Mouse (Mus musculus) ES-E14 (cell line): ENCODE measurements at regions not wholly inside any gene's neighbourhood (a gene's known extent, or its start where the extent isn't known, plus 50 kb on each side); places are given as distances from the start of the nearest gene placed in this dataset.

Experiments
- DNase-seq: peaks from one replicate; pipeline ENCODE4 v3.0.0-alpha.2; 2013; ENCODE audit warnings: low read depth, low spot score
- H3K27ac ChIP-seq: 2 replicates; pipeline ENCODE4 v1.5.1; 2012; ENCODE audit warnings: low read depth, mild to moderate bottlenecking, low read length, moderate library complexity, mixed read lengths; ENCODE audit not compliant: poor library complexity, insufficient read depth, severe bottlenecking
- H3K36me3 ChIP-seq: 2 replicates; pipeline ENCODE4 v1.6.1; 2012; ENCODE audit warnings: mild to moderate bottlenecking, low read length, moderate library complexity, mixed read lengths; ENCODE audit not compliant: control insufficient read depth, poor library complexity, insufficient read depth, severe bottlenecking
- H3K4me1 ChIP-seq, 2 experiments: fragments of 150-350 bp in 1 of 2; sonication (generic) in 1 of 2; 2 replicates each; pipeline ENCODE4 v1.6.1; 2012; ENCODE audit warnings: low read length in 2 of 2, mild to moderate bottlenecking in 1 of 2, mixed read lengths in 1 of 2; ENCODE audit not compliant: control insufficient read depth in 2 of 2, insufficient read depth in 2 of 2, poor library complexity in 1 of 2
- H3K4me3 ChIP-seq, 2 experiments: fragments of 150-350 bp in 1 of 2; sonication (generic) in 1 of 2; 2 replicates each; pipeline ENCODE4 v1.5.1; 2012; ENCODE audit warnings: low read length in 2 of 2, low read depth in 1 of 2, mild to moderate bottlenecking in 1 of 2, mixed read lengths in 1 of 2; ENCODE audit not compliant: insufficient read depth in 1 of 2, poor library complexity in 1 of 2, severe bottlenecking in 1 of 2
- H3K9ac ChIP-seq: 2 replicates; pipeline ENCODE4 v1.6.1; 2012; ENCODE audit warnings: low read depth, mild to moderate bottlenecking, low read length, mixed read lengths; ENCODE audit not compliant: poor library complexity, insufficient read depth, severe bottlenecking
- H3K9me3 ChIP-seq: fragments of 150-350 bp; sonication (generic); 2 replicates; pipeline ENCODE4 v1.6.1; 2012; ENCODE audit warnings: low read depth, mild to moderate bottlenecking, low read length; ENCODE audit not compliant: control insufficient read depth, insufficient read depth
- CHD2 ChIP-seq: IDR thresholded peaks from 2 replicates; pipeline ENCODE4 v1.6.1; 2014; ENCODE audit warnings: mild to moderate bottlenecking, low read depth, low read length, inconsistent platforms
- HCFC1 ChIP-seq: IDR thresholded peaks from 2 replicates; pipeline ENCODE4 v1.6.1; 2012; ENCODE audit warnings: low read length, inconsistent platforms, borderline replicate concordance; ENCODE audit not compliant: insufficient read depth
- MAFK ChIP-seq: IDR thresholded peaks from 2 replicates; pipeline ENCODE4 v1.6.1; 2014; ENCODE audit warnings: mild to moderate bottlenecking, low read depth, low read length, inconsistent platforms; ENCODE audit not compliant: insufficient read depth
- ZC3H11A ChIP-seq: IDR thresholded peaks from 2 replicates; pipeline ENCODE4 v1.6.1; 2012; ENCODE audit warnings: low read depth, mild to moderate bottlenecking, inconsistent platforms, low read length, borderline replicate concordance
- ZNF384 ChIP-seq: IDR thresholded peaks from 2 replicates; pipeline ENCODE4 v1.6.1; 2012; ENCODE audit warnings: low read depth, low read length, inconsistent platforms
- in situ Hi-C, 2 experiments: fragments of 600-800 bp; cut with MboI; formaldehyde crosslinking; loops; one replicate each; pipeline ENCODE4 v1.15.1; 2025; ENCODE audit warnings: low sequenced_read_pairs in 2 of 2, inconsistent platforms in 1 of 2; ENCODE audit not compliant: unreplicated experiment in 2 of 2

DNA sequence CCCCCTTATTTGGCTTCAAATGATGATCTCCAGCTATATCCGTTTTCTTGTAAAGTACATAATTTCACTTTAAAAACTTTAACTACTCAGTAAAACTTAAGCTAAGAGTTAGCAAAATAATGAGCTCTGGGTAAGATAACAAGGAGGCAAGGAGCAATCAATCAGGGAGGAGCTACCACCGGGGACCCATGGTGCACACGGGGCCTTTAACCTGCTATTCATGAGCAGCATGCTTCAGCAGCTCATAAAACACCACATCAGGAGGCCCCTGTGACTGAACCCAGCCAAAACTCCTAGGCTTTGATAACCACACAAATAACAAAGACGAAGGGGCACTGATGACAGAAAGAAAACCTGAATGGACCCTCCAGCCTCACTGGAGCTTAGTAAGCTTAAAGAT is 202.1 kb downstream of the Rpl36a-ps1 start:
- Histone ChIP-seq H3K4me1 (no peaks in the 10 kb centered on the region), H3K36me3 (no peaks in the 10 kb centered on the region)
- in situ Hi-C loops: no loop called here

DNA sequence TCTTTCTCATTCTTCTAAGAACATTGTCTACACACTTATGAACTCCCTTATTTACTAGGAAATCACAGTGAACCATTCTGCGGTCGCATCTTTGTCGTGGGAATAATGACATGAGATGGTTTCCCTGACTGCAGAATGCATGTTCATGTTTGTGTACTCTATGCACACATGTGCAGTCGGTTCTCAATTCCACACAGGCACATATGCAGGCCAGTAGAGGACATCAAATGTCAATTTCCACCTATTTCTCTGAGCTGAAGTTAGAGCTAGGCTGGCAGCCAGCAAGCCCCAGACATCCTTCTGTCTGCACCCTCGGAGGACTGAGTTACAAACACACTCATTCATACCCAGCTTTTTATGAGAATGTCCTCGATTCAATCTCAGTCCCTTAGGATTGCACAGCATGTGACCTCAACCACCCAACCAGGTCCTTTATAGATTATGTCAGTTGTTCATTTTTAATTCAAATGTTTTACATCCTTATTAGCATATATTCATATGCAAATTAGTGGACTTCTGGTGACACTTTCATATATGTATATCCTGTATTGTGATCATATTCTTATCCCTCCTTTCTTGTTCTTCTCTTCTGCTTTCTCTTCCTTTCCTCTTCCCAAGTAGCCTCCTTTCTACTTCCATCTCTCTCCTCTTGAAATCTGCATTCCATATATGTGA is 202.7 kb downstream of the Rpl36a-ps1 start:
- in situ Hi-C loops: no loop called here
- no peak for DNase-seq
- no peaks in the 10 kb centered on the region for H3K36me3 ChIP-seq
- no peaks in the 10 kb centered on the region for H3K4me1 ChIP-seq
- H3K27ac ChIP-seq: no peak overlapping the region
- H3K4me3 ChIP-seq: no peak overlapping the region
- H3K9me3 ChIP-seq: no peaks in the 10 kb centered on the region
- no peak for TF ChIP-seq ZC3H11A
- TF ChIP-seq ZNF384: no peak
- TF ChIP-seq CHD2: no peak
- no peak for TF ChIP-seq MAFK
- TF ChIP-seq HCFC1: no peak
- no peak overlapping the region for H3K9ac ChIP-seq

More for the DNA sequence above, 202.1 kb downstream of the Rpl36a-ps1 start:
- Histone ChIP-seq H3K27ac (no peak overlapping the region), H3K4me3 (no peak overlapping the region), H3K9ac (no peak overlapping the region), H3K9me3 (no peaks in the 10 kb centered on the region)
- no peak for DNase-seq
- no peak for TF ChIP-seq ZNF384
- TF ChIP-seq ZC3H11A: no peak
- no peak for TF ChIP-seq CHD2
- TF ChIP-seq MAFK: no peak
- TF ChIP-seq HCFC1: no peak

DNA sequence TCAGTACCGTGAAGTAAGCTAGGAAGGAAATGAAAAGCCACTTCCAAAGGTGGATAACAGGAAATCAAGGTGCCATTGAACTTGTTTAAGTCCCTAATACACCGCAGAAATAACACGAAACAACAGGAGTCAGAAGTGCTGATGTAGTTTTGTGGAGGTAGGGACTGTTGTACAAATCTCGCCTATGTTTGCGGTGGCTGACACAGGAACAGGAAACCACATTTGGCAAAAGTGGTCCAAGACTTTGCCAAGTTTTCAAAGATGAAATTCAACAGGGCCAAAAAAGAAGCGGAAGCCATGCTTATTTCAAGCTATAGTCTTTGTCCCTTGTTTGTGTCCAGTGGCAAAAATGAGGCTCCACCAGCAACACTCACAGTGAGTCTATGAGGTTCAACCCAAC is 204.3 kb downstream of the Rpl36a-ps1 start:
- no peak for TF ChIP-seq ZNF384
- no peak for TF ChIP-seq HCFC1
- no peak for TF ChIP-seq CHD2
- no peak for TF ChIP-seq ZC3H11A
- no peak for TF ChIP-seq MAFK
- Histone ChIP-seq H3K27ac (no peak overlapping the region), H3K36me3 (no peaks in the 10 kb centered on the region), H3K4me3 (no peak overlapping the region), H3K4me1 (no peaks in the 10 kb centered on the region), H3K9me3 (no peaks in the 10 kb centered on the region), H3K9ac (no peak overlapping the region)
- in situ Hi-C loops: no loop called here
- DNase-seq: no peak

DNA sequence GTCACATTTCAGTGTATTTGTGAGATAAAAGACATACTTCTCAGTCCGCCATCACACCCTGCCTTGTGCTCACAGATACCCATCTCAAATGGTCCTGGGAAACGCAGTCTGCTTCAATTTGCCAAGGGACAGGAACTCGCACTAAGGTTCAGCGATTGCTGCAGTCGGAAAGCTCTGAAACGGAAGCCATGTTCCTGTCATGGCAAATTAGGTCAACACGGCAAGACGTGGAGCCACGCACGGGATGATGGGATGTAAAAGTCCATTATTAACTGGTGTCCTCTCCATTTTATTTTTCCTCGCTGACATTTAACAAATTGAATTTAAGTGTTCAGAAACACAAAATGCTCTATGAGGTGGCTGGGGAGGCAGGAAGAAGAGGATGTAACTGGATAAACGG is 212.4 kb downstream of the Rpl36a-ps1 start:
- Histone ChIP-seq H3K9ac (no peak overlapping the region), H3K9me3 (no peaks in the 10 kb centered on the region), H3K4me3 (no peak overlapping the region), H3K36me3 (no peaks in the 10 kb centered on the region), H3K27ac (no peak overlapping the region), H3K4me1 (no peaks in the 10 kb centered on the region)
- no peak for TF ChIP-seq CHD2
- TF ChIP-seq ZC3H11A: no peak
- no peak for TF ChIP-seq MAFK
- TF ChIP-seq ZNF384: no peak
- no peak for TF ChIP-seq HCFC1
- DNase-seq: no peak
- in situ Hi-C loops: no loop called here

DNA sequence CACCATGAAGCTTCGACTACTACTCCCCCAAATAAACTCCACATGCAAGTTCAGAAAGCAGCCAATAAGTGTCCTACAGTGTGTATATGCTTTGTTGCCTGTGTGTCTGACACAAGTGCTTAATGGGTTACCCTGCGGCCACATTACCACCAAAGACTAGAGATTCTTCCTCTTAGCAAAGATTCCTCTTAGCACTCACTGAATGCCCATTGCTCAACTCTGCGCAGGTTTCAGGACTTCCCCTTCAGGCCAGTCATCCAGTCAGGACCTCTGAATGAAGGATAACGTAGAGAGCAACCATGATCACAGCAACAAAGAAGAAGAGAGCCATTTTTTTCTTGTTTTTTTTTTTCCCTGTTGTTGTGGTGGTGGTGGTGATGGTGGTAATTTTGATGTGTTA is 222.0 kb downstream of the Rpl36a-ps1 start:
- no peak overlapping the region for H3K9ac ChIP-seq
- no peak overlapping the region for H3K27ac ChIP-seq
- H3K36me3 ChIP-seq: no peaks in the 10 kb centered on the region
- no peak overlapping the region for H3K4me3 ChIP-seq
- H3K4me1 ChIP-seq: no peaks in the 10 kb centered on the region
- no peak for DNase-seq
- TF ChIP-seq CHD2: no peak
- no peaks in the 10 kb centered on the region for H3K9me3 ChIP-seq
- in situ Hi-C loops: no loop called here
